Mouse (Mus musculus) embryo, embryonic 10.5 days (tissue): ENCODE results near the gene Prdm11.

Experiments
- DNase-seq: peaks from one replicate; pipeline ENCODE4 v3.0.0-alpha.2; 2015; ENCODE audit warnings: low spot score

Gene Prdm11

DNA sequence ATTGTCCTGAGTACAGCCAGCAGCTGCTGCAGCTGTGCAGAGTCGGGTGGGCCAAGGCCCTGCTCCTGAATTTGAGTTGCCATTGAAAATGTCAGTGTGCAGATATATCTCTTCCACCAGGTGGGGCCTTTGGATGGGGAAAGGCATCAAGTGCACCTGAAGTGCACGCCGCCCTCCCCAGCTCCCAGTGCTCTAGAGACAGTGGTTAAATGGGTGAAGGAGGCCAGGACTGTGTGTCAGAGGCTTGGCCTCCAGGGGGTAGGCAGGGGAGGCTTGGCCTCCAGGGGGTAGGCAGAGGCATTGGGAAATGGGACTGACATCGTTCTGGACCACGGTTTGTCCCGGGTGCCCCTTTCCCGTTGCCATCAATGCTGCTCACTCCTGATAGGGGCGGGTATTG lies 79.7 kb downstream of the Prdm11 start:
- no peak for DNase-seq

DNA sequence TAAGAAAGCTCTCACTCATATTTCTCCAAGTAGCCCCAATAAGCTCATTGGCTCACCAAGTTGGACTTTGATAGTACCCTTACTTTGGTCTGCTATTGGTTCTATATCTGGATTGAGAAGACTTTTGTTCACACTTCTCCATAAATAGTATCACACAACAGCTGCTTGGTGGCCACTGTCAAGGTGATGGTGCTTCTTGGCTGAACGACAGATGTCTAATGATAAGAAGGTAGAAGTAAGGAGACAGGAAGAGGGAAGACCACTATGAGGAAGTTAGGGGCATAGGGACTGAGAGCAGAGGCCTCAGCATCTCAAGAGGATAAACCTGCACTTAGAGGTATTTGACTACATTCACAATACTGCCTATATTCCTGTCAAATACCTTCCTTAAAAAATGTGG lies 81.6 kb downstream of the Prdm11 start:
- DNase-seq: no peak

DNA sequence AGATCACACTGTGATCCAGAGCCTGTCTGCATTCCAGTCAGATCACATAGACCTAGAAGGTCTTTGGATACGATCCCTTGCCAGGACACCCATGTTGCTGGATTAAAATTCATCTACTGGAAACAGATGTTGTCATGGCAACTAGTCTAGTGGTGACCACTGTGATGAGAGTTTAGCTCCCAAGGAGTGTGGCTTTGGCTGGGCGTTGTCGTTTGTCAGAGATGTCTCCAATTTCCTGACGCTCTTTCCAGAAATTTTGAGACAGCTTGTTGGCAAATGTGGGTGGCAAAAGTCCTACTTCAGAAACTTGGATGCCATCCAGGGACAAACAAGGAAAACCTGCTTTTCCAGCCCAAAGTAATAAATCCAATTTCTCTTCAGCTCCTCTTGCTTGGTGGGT lies 87.3 kb downstream of the Prdm11 start:
- DNase-seq: no peak

DNA sequence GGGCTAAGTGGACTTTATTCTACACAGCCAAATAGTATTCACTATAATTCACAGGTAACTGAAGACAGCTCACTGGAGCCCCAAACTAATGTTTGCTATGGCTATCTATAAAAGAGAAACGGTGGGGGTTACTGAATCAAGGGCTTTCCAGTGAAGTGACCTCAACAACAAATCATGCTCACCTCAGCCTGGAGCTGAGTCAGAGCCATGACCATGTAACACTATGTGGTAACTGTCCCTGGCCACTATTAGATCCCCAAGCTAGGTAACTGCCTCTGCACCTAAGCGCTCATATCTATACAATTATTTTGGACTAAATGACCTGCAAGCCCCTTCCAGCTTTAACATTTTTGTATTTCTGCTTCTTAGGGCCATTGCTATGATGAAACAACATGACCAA lies 89.0 kb downstream of the Prdm11 start:
- no peak for DNase-seq

DNA sequence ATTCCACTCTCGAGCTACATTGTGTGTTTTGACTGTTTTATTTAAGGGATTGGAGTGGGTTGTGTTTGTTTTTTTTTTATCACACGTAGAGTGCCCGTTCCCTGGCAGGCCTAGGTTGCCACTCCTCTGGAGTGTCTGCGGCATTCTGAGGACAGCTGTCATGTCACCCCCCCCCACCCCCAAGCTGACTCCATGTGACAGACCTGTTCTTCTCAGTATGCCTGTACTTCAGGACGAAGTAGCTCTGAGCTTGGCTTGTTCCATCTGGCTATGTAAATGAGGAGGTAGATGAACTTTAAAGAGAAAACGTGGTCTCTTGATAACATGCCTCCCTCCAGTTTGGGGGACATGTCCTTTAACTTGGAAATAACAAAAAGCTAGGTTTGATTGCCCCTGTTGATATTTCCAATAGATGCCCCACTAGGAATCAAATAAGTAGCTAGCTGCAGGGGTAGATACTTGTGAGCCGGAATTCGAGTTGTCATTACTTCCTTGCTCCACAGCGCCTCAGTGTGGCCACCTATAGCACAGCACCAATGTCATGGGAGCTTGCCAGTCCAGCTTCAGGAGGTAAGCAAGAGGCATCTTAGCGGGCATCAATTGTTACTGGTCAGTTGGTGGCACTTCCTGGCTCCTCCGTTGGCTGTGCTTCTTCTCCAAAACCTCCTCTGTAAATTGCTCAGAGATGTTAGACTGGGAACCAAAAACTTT lies 91.4 kb downstream of the Prdm11 start:
- peak; percentile 82 for DNase-seq

DNA sequence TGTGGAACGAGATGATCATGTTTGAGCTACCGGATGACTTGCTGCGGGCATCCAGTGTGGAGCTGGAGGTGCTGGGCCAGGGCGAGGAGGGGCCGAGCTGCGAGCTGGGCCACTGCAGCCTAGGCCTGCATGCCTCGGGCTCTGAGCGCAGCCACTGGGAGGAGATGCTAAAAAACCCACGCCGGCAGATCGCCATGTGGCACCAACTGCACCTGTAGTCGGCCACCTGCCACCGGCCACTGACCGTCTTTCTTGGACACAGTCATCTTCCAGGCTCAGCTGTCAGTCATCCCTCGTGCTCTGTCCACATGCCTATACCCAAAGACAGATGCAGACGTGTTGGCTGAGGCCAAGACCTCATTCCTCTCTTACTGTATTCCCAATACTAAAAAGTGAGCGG lies 92.5 kb downstream of the Prdm11 start:
- no peak for DNase-seq

DNA sequence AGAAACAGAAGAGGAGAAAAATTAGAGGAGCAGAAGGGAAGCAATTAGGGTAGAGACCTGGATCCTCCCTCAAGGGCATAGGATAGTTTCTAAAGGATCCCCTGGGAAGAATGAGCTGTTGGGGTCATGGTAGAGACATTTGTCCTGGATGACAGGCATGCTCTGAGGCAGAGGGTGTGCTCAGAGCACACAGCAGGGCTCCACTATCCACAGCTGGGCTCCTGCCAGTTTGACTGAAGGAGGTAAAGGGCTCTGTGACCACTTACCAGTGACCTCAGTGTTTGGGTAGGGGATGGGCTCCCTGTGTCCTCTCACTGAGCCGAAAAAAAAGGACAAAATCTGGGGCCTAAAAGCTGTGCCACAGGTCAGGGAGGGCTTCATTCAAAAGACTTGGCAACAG lies 96.4 kb downstream of the Prdm11 start:
- peak; percentile 27 for DNase-seq

DNA sequence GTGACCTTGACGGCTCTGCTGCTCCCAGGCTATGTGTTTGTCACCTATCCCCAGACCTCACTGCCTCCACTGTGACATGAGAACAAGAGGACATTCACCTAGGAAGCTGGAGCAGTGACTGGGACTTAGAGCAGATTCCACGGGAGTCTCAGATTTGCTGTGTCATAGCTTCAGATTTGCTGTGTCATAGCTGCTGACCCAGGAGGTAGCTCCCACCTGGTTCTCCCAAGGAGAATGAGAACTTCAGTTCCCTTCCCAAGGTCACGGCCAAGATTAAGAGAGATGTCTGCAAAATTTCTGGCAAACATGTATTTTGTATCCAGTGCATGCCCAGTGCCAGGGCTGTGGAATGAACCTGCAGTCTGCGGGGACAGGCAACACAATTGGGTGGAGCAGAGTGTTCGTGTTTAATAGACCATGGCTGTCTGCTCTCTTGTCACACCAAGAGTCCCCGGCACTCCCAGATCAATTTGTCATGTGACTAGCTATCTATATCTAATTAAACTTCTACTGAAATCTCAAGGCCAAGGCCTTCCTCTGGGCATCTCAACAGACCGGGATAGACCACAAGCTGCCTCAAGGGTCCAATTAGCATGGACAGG lies 97.2 kb downstream of the Prdm11 start:
- DNase-seq: peak; percentile 13

DNA sequence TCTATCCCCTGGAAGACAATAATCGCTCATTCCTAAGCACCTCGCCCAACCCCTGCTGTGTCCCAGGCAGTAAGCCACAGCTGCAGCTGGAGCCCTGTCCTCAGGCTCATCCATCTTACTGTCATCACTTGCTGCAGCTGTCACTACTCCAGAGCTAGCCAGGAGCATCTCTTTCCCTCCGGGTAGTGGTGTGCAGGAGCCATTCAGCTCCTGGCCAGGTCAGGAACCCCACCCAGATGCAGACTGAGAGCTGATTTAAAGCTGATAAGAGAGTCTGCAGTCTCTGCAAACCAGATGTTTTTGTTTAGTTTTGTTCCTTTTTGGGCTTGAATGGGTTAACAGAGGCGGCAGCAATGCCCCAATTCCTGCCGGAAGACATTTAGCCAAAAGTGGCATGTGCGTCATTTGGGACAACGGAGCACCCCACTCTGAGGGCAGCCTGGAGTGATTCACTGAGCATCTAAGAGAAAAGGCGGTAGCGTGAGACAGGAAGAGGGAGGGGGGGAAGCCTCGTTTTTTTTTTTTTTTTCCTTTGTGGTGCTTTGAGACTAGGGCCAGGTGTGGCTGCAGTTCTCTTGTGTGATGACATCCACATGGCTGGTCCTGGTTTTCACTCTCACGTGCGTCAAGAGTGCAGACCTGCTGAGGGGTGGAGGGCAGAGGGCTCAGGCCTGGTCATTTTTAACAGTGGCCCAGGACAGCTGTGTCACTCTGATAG lies 97.8 kb downstream of the Prdm11 start:
- DNase-seq: peak; percentile 65

DNA sequence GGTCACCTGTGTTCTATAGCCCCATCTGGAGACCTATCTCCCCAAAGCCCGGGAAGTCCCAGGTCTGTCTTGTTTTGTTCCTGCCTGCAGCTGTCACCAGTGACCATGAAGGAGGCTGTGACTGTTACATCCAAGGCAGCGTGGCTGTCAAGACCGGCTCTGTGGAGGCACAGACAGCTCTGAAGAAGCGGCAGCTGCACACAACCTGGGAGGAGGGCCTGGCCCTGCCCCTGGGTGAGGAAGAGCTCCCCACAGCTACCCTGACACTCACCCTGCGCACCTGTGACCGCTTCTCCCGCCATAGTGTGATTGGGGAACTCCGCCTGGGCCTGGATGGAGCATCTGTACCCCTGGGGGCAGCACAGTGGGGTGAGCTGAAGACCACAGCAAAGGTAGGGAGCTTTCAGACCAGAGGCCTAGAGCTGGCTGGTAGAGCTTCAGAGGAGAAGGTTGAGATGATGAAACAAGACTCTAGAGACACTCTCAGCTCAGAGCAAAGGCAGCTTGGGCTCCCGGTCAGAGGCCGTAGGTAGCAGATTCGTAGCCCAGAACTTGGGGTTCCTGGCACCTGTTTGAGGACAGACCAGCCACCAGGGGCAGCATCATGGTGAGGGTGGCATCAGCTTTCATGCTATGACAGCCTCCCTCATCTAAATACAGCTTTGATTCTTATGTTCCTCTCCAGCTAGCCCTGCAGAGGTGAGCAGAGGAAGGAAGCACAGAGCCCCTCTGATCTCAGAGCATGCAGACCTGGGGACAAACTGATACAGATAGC lies 100.0 kb downstream of the Prdm11 start:
- no peak for DNase-seq

DNA sequence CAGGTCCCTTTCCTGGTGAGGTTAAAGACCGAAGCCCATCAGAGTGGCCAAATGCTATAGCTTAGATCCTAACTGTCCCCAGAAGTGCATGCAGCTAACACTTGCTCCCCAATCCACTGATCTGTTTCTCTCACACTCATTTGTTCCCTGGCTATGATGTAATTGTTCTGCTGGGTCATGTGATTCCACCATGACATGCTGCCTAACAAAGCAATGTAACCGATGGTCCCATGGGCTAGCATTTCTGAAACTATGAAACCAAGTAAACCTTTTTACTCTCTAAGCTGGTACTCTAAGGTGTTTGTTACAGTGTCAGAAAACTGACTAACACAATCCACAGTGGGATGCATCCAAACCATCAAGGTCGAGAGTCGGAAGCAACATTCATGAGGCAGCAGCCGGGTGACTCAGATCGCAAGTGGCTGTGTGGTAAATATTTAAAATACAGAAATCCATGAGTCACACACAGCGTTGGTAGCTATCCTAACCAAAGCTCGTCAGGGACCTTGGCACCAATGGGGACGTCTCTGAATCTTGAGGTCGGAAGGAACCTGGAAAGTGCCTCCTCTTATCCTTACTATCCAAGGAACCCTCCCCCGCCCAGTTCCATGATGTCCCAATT lies 100.7 kb downstream of the Prdm11 start:
- no peak for DNase-seq

DNA sequence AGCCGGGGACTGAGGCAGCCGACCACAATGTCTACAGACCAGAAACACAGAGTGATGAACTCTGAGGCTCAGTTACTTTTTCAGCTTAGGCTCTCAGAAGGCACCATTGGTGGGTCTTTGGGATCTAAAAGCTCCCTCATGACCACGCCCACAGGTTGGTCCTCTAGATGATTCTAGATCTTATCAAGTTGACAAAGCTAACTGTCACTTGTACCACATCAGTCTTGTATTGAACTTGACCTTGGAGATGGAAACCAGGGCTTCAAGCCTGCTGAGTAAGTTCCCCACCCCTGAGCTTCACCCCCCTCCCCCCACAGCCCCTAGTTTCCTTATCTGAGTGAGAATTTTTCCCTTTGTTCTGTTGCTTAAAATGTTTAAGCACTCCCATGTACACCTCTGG lies 101.6 kb downstream of the Prdm11 start:
- no peak for DNase-seq

DNA sequence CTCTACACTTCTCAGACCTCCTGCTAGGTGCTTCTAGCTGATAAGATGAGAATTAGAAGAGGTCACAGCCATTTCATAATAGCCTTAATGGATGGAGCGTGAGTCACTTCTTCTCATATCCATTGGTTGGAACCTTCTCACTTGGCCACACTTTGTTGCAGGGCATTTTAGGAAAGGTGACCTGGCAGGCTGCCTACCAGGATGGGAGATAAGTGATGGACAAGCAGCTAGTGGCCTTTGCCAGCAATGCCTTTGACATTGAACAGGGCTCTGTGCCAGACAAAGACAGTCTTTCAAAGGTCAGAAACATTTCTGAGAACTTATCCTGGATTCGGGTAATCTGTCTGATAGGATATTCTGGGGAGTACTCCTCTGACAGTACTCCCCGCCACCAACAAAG lies 102.6 kb downstream of the Prdm11 start:
- DNase-seq: no peak

DNA sequence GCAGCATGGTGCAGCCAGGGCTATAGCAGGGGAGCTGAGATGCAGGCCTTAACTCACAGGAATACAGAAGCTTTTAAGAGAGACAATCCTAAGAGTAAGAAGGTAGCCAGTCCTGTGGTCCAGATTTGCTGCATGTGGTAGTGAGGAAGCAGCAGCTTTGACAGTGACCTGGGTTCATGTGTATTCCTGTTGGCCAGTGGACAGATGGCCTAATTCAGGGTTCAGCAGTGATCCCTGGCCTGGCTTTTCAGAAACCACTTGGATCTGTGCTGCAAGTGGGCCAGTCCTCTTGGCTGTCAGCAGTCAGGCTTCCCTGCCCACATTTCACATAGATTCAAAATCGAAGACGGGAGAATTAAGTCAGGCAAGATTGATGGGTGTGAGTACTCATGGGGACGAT lies 104.5 kb downstream of the Prdm11 start:
- no peak for DNase-seq

DNA sequence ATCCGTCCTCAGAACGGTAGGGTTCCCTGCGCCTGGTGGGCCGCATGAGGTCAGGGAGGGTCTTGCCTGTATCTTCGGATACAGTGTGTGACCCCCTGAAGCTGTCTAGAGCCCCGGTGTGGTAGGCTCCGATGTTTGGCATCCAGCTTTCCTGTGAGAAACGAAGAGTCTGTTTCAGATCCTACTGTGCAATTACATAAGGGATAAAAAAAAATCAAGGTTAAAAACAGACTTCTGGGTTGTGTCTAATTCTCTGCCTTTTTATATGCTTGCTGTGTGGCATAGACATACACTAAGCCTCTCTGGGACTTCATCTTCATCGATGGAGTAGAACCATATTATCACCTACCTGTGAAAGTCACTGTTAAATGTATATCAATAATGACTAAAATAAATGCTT lies 105.0 kb downstream of the Prdm11 start:
- no peak for DNase-seq

DNA sequence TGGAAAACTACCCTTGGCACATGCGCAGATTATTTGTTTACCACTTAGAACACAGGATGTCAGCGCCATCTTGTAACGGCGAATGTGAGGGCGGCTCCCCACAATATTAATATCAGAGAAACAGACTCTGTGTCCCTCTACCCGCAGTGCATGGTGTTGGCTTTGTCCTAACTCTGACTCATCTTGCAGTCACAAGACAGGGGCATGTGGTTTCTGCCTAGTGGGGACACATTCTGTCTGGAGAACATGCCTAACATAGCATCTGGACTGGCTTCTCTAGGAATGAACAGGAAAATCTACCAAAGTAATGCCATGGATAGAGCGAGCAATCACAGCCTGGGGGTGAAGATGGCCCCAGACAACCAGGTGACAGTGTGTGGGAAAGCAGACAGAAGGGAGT lies 107.1 kb downstream of the Prdm11 start:
- no peak for DNase-seq

DNA sequence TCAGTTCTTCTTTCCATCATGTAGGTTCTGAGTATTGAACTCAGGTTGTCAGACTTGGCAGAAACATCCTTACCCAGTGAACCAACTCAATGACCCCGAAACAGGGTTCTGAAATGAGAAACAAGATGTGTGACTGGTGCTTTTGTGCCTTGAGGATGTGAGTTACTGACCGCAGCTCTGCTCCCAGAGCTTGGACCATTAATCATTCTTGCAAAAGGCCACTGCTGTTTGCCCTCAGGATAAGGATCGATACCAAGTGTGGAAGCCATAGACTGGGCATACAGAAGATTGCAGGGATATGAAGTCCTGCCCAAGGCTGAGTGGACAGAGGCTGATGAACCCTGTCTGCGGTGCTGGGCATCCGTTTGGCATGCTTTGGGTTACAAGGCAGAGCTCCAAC lies 107.9 kb downstream of the Prdm11 start:
- DNase-seq: no peak

DNA sequence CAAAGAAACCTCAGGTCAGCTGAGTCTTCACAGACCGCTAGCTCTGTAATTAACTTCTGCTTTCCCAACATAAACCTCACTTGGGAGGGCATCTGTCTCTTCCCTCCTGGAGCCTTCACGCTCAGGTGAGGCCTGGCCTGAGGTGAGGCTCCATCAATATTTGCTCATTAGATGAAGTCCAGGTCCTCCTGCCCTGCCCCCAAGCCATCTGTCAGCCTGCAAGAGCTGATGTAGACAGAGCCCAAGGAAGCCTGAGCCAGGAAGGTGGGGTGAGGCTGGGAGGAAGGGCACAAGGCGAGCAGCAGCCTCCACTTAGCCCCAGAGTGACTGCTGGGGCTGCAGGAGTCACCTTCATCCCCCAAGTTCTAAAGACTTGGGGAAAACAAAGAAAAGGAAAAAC lies 110.5 kb downstream of the Prdm11 start:
- no peak for DNase-seq

DNA sequence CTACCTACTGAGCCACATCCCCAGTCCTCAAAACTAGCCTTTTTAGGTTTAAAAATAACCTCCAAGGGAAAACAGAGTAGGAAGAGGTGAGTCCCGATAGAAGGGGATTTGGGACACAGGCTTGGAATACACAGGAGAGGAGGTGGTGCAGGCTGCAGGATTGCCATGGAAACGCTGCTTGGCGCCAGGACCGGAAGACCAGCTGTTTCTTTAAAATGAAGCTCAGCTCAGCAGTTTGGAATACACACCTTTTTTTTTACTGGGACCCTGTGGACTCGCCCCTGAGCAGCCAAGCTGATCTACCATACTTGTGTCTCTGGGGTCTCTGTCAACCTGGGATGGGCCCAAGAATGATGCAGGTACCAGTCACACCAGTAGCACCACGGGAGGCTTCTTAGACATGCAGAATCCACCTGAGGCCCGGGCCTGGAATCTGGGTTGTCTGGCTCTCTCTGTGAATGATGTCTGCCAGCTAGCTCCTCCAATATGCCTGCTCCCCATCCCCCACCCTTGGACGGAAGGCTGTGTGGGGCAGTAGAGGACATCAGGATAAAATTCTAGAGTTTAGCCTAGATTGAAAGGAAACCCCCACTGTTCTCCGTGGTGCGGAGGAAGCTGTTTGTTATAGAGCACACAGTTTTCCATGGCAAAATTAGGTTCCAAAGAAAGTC lies 111.5 kb downstream of the Prdm11 start:
- DNase-seq: no peak

DNA sequence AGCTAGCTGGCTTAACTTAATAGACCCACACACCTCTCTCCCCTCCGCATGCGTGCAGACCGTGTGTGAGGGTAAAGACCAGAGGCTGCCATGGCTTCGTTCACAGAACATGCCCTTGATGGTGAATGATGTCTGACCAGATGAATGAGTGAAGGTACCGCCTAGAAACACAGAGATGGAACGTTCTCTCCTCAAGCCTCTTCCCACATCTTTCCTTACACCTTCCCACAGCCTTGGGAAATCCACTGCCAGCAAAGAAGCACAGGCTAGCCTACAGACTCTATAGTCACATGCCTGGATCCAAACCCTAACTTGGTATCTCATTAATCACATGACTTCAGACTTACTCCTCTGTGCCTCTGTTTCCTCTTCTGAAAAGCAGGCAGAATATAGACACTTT lies 112.6 kb downstream of the Prdm11 start:
- DNase-seq: no peak

DNA sequence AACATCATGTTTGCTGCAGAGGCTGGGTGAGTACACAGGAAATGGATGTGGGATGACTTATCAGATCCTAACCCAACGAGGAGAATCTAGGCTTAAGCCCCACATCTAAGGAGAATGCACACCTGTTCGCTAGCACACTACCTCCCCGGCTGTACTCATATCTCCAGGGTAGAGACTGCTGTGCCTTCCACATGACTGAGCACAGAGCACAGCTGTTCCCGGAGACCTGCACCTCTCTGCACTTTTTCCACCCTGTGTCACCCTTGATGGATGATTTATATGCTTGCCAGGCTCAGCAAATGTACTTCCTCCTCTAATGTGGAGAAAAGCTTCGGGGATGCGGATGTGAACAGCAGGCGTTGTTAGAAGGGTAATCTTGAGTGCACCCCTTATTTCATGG lies 114.9 kb downstream of the Prdm11 start:
- DNase-seq: no peak

DNA sequence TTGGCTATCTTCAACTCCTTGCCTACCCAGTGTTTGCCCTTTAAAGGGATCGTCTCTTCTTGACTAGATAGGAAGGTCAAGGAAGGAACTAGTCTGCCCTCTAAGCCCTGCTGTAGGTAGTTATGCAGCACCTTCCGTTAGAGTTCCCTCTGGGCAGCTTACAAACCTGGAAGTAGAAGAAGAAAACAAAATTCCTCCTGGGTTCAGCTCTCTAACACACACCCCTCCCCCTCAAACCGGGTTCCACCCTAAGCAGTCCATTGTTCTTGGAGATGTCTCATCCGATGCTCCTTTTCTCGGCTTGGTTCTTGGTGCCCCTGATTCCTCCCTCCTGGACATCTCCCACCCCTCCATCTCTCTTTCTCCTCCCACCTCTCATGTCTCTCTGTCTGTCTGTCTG lies 116.3 kb downstream of the Prdm11 start:
- no peak for DNase-seq
